Mouse (Mus musculus): ENCODE measurements around the gene Pde3b.

DNA sequence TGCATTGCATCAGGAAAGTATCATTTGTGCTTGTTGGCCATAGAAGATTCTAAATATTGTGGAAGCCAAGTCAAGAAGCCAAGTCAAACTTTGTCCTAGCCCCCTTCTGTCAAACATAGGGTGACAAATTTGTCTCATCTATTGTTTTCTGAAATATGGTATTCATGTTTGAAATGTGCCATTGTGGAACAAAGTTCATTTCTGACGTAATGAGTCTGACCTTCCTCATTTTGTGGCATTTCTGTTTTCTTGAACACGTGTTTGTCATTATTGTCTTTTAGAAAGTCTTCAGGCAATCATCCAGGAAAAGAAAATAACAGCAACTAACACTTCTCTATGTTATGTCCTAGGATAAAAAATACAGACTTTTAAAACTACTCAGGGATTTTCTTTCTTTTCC, 46.6 kb downstream of the Pde3b start:
- TF ChIP-seq CTCF (IDR thresholded peaks at IDR 0.05; ENCODE audit: low read depth) (no peak), EP300 (IDR thresholded peaks at IDR 0.05; ENCODE audit: low read depth) (no peak)
